Mouse (Mus musculus): ENCODE measurements around the gene Dennd6b. TPM values are rescaled to one million over a fixed set of nuclear protein-coding genes. Genes with fewer than 3 reads are reported as not detected.

Dennd6b gene
- polyA plus RNA-seq, 1 experiment: 10.6 TPM

- Histone ChIP-seq H3K36me3 (ENCODE audit: control insufficient read depth, insufficient read depth, low read length) (peaks cover 16% of the 10 kb centered on the region), H3K27me3 (ENCODE audit: control insufficient read depth, insufficient read depth, low read length) (no peaks in the 10 kb centered on the region), H3K4me1 (ENCODE audit: control insufficient read depth, insufficient read depth, insufficient read length, low read length) (peaks cover 54% of the 10 kb centered on the region), H3K4me3 (ENCODE audit: low read depth, low read length) (peak overlapping the region; percentile 86), H3K27ac (ENCODE audit: insufficient read depth, low read depth, low read length) (peak overlapping the region; percentile 50)
- WGBS: 53% methylated on average over 17 of the region's 17 CpGs
- TF ChIP-seq CTCF (IDR thresholded peaks at IDR 0.05; ENCODE audit: extremely low read depth, insufficient read length, insufficient replicate concordance, low read depth, low read length): no peak
- TF ChIP-seq POLR2A (IDR thresholded peaks at IDR 0.05; ENCODE audit: low read depth, low read length): no peak
These were observed 23.9 kb downstream of the Dennd6b start for GRCm38 (mm10) chr15:89172276-89172935.

- H3K27me3 ChIP-seq (ENCODE audit: control insufficient read depth, insufficient read depth, low read length): no peaks in the 10 kb centered on the region
- peaks cover 24% of the 10 kb centered on the region for H3K36me3 ChIP-seq (ENCODE audit: control insufficient read depth, insufficient read depth, low read length)
- H3K27ac ChIP-seq (ENCODE audit: insufficient read depth, low read depth, low read length): no peak overlapping the region
- TF ChIP-seq CTCF (IDR thresholded peaks at IDR 0.05; ENCODE audit: extremely low read depth, insufficient read length, insufficient replicate concordance, low read depth, low read length): no peak
- no peak for TF ChIP-seq POLR2A (IDR thresholded peaks at IDR 0.05; ENCODE audit: low read depth, low read length)
- H3K4me3 ChIP-seq (ENCODE audit: low read depth, low read length): no peak overlapping the region
- 95% methylated on average over 5 of the region's 5 CpGs for WGBS
- H3K4me1 ChIP-seq (ENCODE audit: control insufficient read depth, insufficient read depth, insufficient read length, low read length): peaks cover 46% of the 10 kb centered on the region
These were observed 24.7 kb downstream of the Dennd6b start for GRCm38 (mm10) chr15:89171526-89172051.

GRCm38 (mm10) chr15:89170102-89170501, 26.2 kb downstream of the Dennd6b start:
- TF ChIP-seq POLR2A (IDR thresholded peaks at IDR 0.05; ENCODE audit: low read depth, low read length) (no peak), CTCF (IDR thresholded peaks at IDR 0.05; ENCODE audit: extremely low read depth, insufficient read length, insufficient replicate concordance, low read depth, low read length) (no peak)
- WGBS: 10% methylated on average over 3 of the region's 3 CpGs
- Histone ChIP-seq H3K4me3 (ENCODE audit: low read depth, low read length) (no peak overlapping the region), H3K27me3 (ENCODE audit: control insufficient read depth, insufficient read depth, low read length) (no peaks in the 10 kb centered on the region), H3K36me3 (ENCODE audit: control insufficient read depth, insufficient read depth, low read length) (peaks cover 39% of the 10 kb centered on the region), H3K27ac (ENCODE audit: insufficient read depth, low read depth, low read length) (peak overlapping the region; percentile 72), H3K4me1 (ENCODE audit: control insufficient read depth, insufficient read depth, insufficient read length, low read length) (peaks cover 32% of the 10 kb centered on the region)

- peaks cover 45% of the 10 kb centered on the region for H3K36me3 ChIP-seq (ENCODE audit: control insufficient read depth, insufficient read depth, low read length)
- H3K4me3 ChIP-seq (ENCODE audit: low read depth, low read length): no peak overlapping the region
- peaks cover 26% of the 10 kb centered on the region for H3K4me1 ChIP-seq (ENCODE audit: control insufficient read depth, insufficient read depth, insufficient read length, low read length)
- no peaks in the 10 kb centered on the region for H3K27me3 ChIP-seq (ENCODE audit: control insufficient read depth, insufficient read depth, low read length)
- no peak for TF ChIP-seq CTCF (IDR thresholded peaks at IDR 0.05; ENCODE audit: extremely low read depth, insufficient read length, insufficient replicate concordance, low read depth, low read length)
- TF ChIP-seq POLR2A (IDR thresholded peaks at IDR 0.05; ENCODE audit: low read depth, low read length): no peak
- peak overlapping the region; percentile 62 for H3K27ac ChIP-seq (ENCODE audit: insufficient read depth, low read depth, low read length)
- 39% methylated on average over 10 of the region's 10 CpGs for WGBS
These were observed 26.9 kb downstream of the Dennd6b start for GRCm38 (mm10) chr15:89169431-89169830.

- Histone ChIP-seq H3K4me3 (ENCODE audit: low read depth, low read length) (no peak overlapping the region), H3K27me3 (ENCODE audit: control insufficient read depth, insufficient read depth, low read length) (no peaks in the 10 kb centered on the region), H3K36me3 (ENCODE audit: control insufficient read depth, insufficient read depth, low read length) (peaks cover 50% of the 10 kb centered on the region), H3K27ac (ENCODE audit: insufficient read depth, low read depth, low read length) (peak overlapping the region; percentile 46), H3K4me1 (ENCODE audit: control insufficient read depth, insufficient read depth, insufficient read length, low read length) (peaks cover 21% of the 10 kb centered on the region)
- TF ChIP-seq CTCF (IDR thresholded peaks at IDR 0.05; ENCODE audit: extremely low read depth, insufficient read length, insufficient replicate concordance, low read depth, low read length): no peak
- TF ChIP-seq POLR2A (IDR thresholded peaks at IDR 0.05; ENCODE audit: low read depth, low read length): no peak
- WGBS: 67% methylated on average over 10 of the region's 10 CpGs
These were observed 27.4 kb downstream of the Dennd6b start for GRCm38 (mm10) chr15:89168922-89169321.

GRCm38 (mm10) chr15:89165478-89165877, 30.8 kb downstream of the Dennd6b start:
- H3K36me3 ChIP-seq (ENCODE audit: control insufficient read depth, insufficient read depth, low read length): peaks cover 84% of the 10 kb centered on the region
- peaks cover 15% of the 10 kb centered on the region for H3K4me1 ChIP-seq (ENCODE audit: control insufficient read depth, insufficient read depth, insufficient read length, low read length)
- 89% methylated on average over 12 of the region's 12 CpGs for WGBS
- no peaks in the 10 kb centered on the region for H3K27me3 ChIP-seq (ENCODE audit: control insufficient read depth, insufficient read depth, low read length)
- H3K27ac ChIP-seq (ENCODE audit: insufficient read depth, low read depth, low read length): no peak overlapping the region
- no peak for TF ChIP-seq CTCF (IDR thresholded peaks at IDR 0.05; ENCODE audit: extremely low read depth, insufficient read length, insufficient replicate concordance, low read depth, low read length)
- no peak for TF ChIP-seq POLR2A (IDR thresholded peaks at IDR 0.05; ENCODE audit: low read depth, low read length)
- no peak overlapping the region for H3K4me3 ChIP-seq (ENCODE audit: low read depth, low read length)

GRCm38 (mm10) chr15:89161397-89161796, 34.9 kb downstream of the Dennd6b start:
- H3K4me3 ChIP-seq (ENCODE audit: low read depth, low read length): no peak overlapping the region
- H3K27ac ChIP-seq (ENCODE audit: insufficient read depth, low read depth, low read length): no peak overlapping the region
- peaks cover 98% of the 10 kb centered on the region for H3K36me3 ChIP-seq (ENCODE audit: control insufficient read depth, insufficient read depth, low read length)

More at GRCm38 (mm10) chr15:89161397-89161796, 34.9 kb downstream of the Dennd6b start:
- no peak for TF ChIP-seq POLR2A (IDR thresholded peaks at IDR 0.05; ENCODE audit: low read depth, low read length)
- TF ChIP-seq CTCF (IDR thresholded peaks at IDR 0.05; ENCODE audit: extremely low read depth, insufficient read length, insufficient replicate concordance, low read depth, low read length): no peak
- Histone ChIP-seq H3K27me3 (ENCODE audit: control insufficient read depth, insufficient read depth, low read length) (no peaks in the 10 kb centered on the region), H3K4me1 (ENCODE audit: control insufficient read depth, insufficient read depth, insufficient read length, low read length) (no peaks in the 10 kb centered on the region)
- 68% methylated on average over 9 of the region's 9 CpGs for WGBS

Measured in small intestine, adult 2 months (tissue).